Comparison of ENCODE assay signal across 21 mouse cellular contexts in the genomic region with DNA sequence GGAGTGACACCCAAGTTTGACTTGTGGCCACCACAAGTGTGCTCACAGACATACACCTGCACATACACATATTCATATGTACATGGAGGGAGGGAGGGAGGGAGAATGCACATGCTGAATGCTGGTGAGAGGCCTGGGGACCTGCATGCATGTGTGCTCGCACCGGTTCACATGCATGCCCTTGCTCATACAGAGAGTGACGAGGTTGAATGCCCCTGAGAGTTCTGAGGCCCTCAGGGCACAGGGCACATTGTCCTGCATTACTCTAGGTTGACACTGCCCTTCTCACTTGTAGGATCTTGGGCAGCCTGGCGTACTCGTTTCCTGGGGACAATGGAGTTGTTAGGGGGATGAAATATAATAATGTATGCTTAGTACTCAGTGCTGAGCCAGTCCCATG. TPM values are rescaled to one million over a fixed set of nuclear protein-coding genes. Genes with fewer than 3 reads are reported as not detected.
A peak's percentile ranks its signal among the peaks of the same experiment; 100 is the strongest.
DNase-seq lines count a peak whose midpoint lies in the region; ATAC-seq and TF ChIP-seq lines count a peak whose summit lies in the region.
"Had no signal": no experiment of that assay in that cellular context is flagged by ENCODE, and none has a peak within 500 bp of the region (broad histone marks: within the 10 kb centered on the region; RNA-seq: fewer than 3 reads in every experiment).

No protein-coding gene starts in this region.

- peak overlapping the region; percentile 55 for H3K27ac ChIP-seq in heart, adult 2 months
- no peak overlapping the region for H3K27ac ChIP-seq in heart, embryonic 11.5 days (ENCODE audit: low read depth, low read length)
- H3K27ac ChIP-seq in intestine, postnatal 0 days (ENCODE audit: low read depth, low read length): 0 out of 2 replicates have a peak overlapping the region, but pooled peaks have one; percentile 79
- no peak overlapping the region for H3K27ac ChIP-seq in intestine, embryonic 16.5 days (ENCODE audit: low read length)
- peak overlapping the region; percentile 49 for H3K27ac ChIP-seq in midbrain, embryonic 14.5 days (replicated peaks; ENCODE audit: low read depth, low read length)
- H3K27ac ChIP-seq in midbrain, embryonic 15.5 days: no peak overlapping the region
- H3K27ac ChIP-seq: limb, embryonic 10.5 days had no signal

- no peak overlapping the region for H3K4me3 ChIP-seq in heart, adult 2 months
- no peak overlapping the region for H3K4me3 ChIP-seq in heart, embryonic 11.5 days (ENCODE audit: low read depth, low read length)
- H3K4me3 ChIP-seq in intestine, postnatal 0 days (ENCODE audit: low read depth, low read length): no peak overlapping the region
- H3K4me3 ChIP-seq in intestine, embryonic 16.5 days (ENCODE audit: low read length): no peak overlapping the region
- no peak overlapping the region for H3K4me3 ChIP-seq in midbrain, embryonic 14.5 days (replicated peaks; ENCODE audit: low read depth, low read length)
- H3K4me3 ChIP-seq in midbrain, embryonic 15.5 days: no peak overlapping the region
- H3K4me3 ChIP-seq: hindbrain, embryonic 15.5 days; layer of hippocampus, adult 2 months; limb, embryonic 10.5 days; stomach, embryonic 15.5 days had no signal

- H3K4me2 ChIP-seq in heart, embryonic 11.5 days: no peak overlapping the region
- H3K4me2 ChIP-seq in intestine, postnatal 0 days (replicated peaks; ENCODE audit: low read depth): no peak overlapping the region
- no peak overlapping the region for H3K4me2 ChIP-seq in intestine, embryonic 16.5 days (ENCODE audit: low read depth, low read length)
- H3K4me2 ChIP-seq in midbrain, embryonic 14.5 days (ENCODE audit: low read length): no peak overlapping the region
- no peak overlapping the region for H3K4me2 ChIP-seq in midbrain, embryonic 15.5 days
- H3K4me2 ChIP-seq: hindbrain, embryonic 15.5 days; lung, embryonic 14.5 days had no signal

- no peak for TF ChIP-seq EP300 in heart, adult 2 months (IDR thresholded peaks at IDR 0.05; ENCODE audit: insufficient read depth, low read depth, low read length)

- peaks cover 2% of the 10 kb centered on the region for H3K79me2 ChIP-seq in heart, adult 2 months (replicated peaks; ENCODE audit: control insufficient read depth, insufficient read depth, low read length)

- H3K9ac ChIP-seq in heart, adult 2 months (ENCODE audit: low read depth, low read length): no peak overlapping the region
- H3K9ac ChIP-seq in heart, embryonic 11.5 days (ENCODE audit: low read depth, low read length): no peak overlapping the region
- no peak overlapping the region for H3K9ac ChIP-seq in intestine, postnatal 0 days (ENCODE audit: low read depth, low read length)
- H3K9ac ChIP-seq in intestine, embryonic 16.5 days (ENCODE audit: low read depth, low read length): no peak overlapping the region
- H3K9ac ChIP-seq in midbrain, embryonic 14.5 days (replicated peaks; ENCODE audit: low read length): no peak overlapping the region
- no peak overlapping the region for H3K9ac ChIP-seq in midbrain, embryonic 15.5 days
- H3K9ac ChIP-seq: hindbrain, embryonic 15.5 days; lung, embryonic 14.5 days; stomach, embryonic 15.5 days had no signal

- no peak for TF ChIP-seq POLR2A in heart, adult 2 months (IDR thresholded peaks at IDR 0.05; ENCODE audit: insufficient read depth, low read depth, low read length)

- no peak for DNase-seq in heart, adult 2 months
- DNase-seq in midbrain, embryonic 14.5 days: no peak
- peak; percentile 46 for DNase-seq in splenic B cell, adult 2 months (ENCODE audit: low read depth, low spot score)
- no peak for DNase-seq in urinary bladder, adult 2 months (ENCODE audit: low spot score)
- DNase-seq: adrenal gland, postnatal 14 days; cerebellum, postnatal 36 days; heart, adult 18-20 months; kidney, adult 8-10 months; lung, embryonic 14.5 days; lung, postnatal 4 days; thymus, adult 2 months had no signal

- intact Hi-C loops in heart, adult 2 months (cut with DNase I): no loop called here

- H3K4me1 ChIP-seq in heart, adult 2 months (ENCODE audit: control insufficient read depth, insufficient read depth, low read length): peaks cover 60% of the 10 kb centered on the region
- H3K4me1 ChIP-seq in heart, embryonic 11.5 days (ENCODE audit: control insufficient read depth, insufficient read depth, low read length): peaks cover 90% of the 10 kb centered on the region
- peaks cover 24% of the 10 kb centered on the region for H3K4me1 ChIP-seq in intestine, postnatal 0 days (replicated peaks; ENCODE audit: control insufficient read depth, insufficient read depth, low read length)
- H3K4me1 ChIP-seq in intestine, embryonic 16.5 days (ENCODE audit: control insufficient read depth, insufficient read depth, low read length): peaks cover 74% of the 10 kb centered on the region
- H3K4me1 ChIP-seq in midbrain, embryonic 14.5 days (ENCODE audit: control insufficient read depth, insufficient read depth, low read length): peaks cover 76% of the 10 kb centered on the region
- peaks cover 97% of the 10 kb centered on the region for H3K4me1 ChIP-seq in midbrain, embryonic 15.5 days

- WGBS in heart, adult 2 months: 62% methylated on average over 5 of the region's 5 CpGs
- WGBS in heart, embryonic 11.5 days (ENCODE audit: insufficient replicate concordance): 87% methylated on average over 5 of the region's 5 CpGs
- WGBS in intestine, postnatal 0 days: 72% methylated on average over 5 of the region's 5 CpGs
- 81% methylated on average over 5 of the region's 5 CpGs for WGBS in intestine, embryonic 16.5 days
- 38% methylated on average over 5 of the region's 5 CpGs for WGBS in midbrain, embryonic 14.5 days
- 43% methylated on average over 5 of the region's 5 CpGs for WGBS in midbrain, embryonic 15.5 days

- no peaks in the 10 kb centered on the region for H3K9me3 ChIP-seq in heart, embryonic 11.5 days (replicated peaks; ENCODE audit: control insufficient read depth, low read length)
- no peaks in the 10 kb centered on the region for H3K9me3 ChIP-seq in intestine, postnatal 0 days (ENCODE audit: control insufficient read depth)
- H3K9me3 ChIP-seq in intestine, embryonic 16.5 days (ENCODE audit: control insufficient read depth, low read length): no peaks in the 10 kb centered on the region
- H3K9me3 ChIP-seq in midbrain, embryonic 14.5 days (ENCODE audit: control insufficient read depth, low read length): no peaks in the 10 kb centered on the region
- no peaks in the 10 kb centered on the region for H3K9me3 ChIP-seq in midbrain, embryonic 15.5 days
- H3K9me3 ChIP-seq: hindbrain, embryonic 15.5 days; limb, embryonic 10.5 days; stomach, embryonic 15.5 days had no signal

- TF ChIP-seq CTCF in heart, adult 2 months (IDR thresholded peaks at IDR 0.05): no peak
- no peak for TF ChIP-seq CTCF in intestine, postnatal 0 days (IDR thresholded peaks at IDR 0.05; ENCODE audit: low read depth)

- peaks cover 2% of the 10 kb centered on the region; the same call in 1 of the 2 replicates for H3K36me3 ChIP-seq in heart, adult 2 months (ENCODE audit: control insufficient read depth, insufficient read depth, low read length)
- no peaks in the 10 kb centered on the region for H3K36me3 ChIP-seq in heart, embryonic 11.5 days (ENCODE audit: control insufficient read depth, insufficient read depth, low read length)
- no peaks in the 10 kb centered on the region; the same call in 1 of the 2 replicates for H3K36me3 ChIP-seq in intestine, postnatal 0 days (ENCODE audit: control insufficient read depth, insufficient read depth)
- no peaks in the 10 kb centered on the region for H3K36me3 ChIP-seq in intestine, embryonic 16.5 days (ENCODE audit: control insufficient read depth, insufficient read depth, low read length)
- H3K36me3 ChIP-seq in midbrain, embryonic 14.5 days (ENCODE audit: control insufficient read depth, insufficient read depth, low read length): no peaks in the 10 kb centered on the region
- H3K36me3 ChIP-seq in midbrain, embryonic 15.5 days (replicated peaks): no peaks in the 10 kb centered on the region
- H3K36me3 ChIP-seq in splenic B cell, adult 2 months (ENCODE audit: control insufficient read depth, insufficient read depth, low read length, poor library complexity, severe bottlenecking): no peaks in the 10 kb centered on the region
- H3K36me3 ChIP-seq: hindbrain, embryonic 15.5 days; stomach, embryonic 15.5 days had no signal

- H3K27me3 ChIP-seq in heart, adult 2 months (ENCODE audit: control insufficient read depth, insufficient read depth, low read length): no peaks in the 10 kb centered on the region
- no peaks in the 10 kb centered on the region for H3K27me3 ChIP-seq in heart, embryonic 11.5 days (ENCODE audit: control insufficient read depth, insufficient read depth, low read length)
- no peaks in the 10 kb centered on the region for H3K27me3 ChIP-seq in intestine, postnatal 0 days (replicated peaks; ENCODE audit: control insufficient read depth, insufficient read depth, low read length)
- H3K27me3 ChIP-seq in intestine, embryonic 16.5 days (replicated peaks; ENCODE audit: control insufficient read depth, insufficient read depth, low read length): no peaks in the 10 kb centered on the region
- no peaks in the 10 kb centered on the region for H3K27me3 ChIP-seq in midbrain, embryonic 14.5 days (ENCODE audit: control insufficient read depth, insufficient read depth, low read length)
- H3K27me3 ChIP-seq in midbrain, embryonic 15.5 days (replicated peaks): no peaks in the 10 kb centered on the region
- H3K27me3 ChIP-seq in splenic B cell, adult 2 months (ENCODE audit: control insufficient read depth, insufficient read depth, low read length, poor library complexity, severe bottlenecking): no peaks in the 10 kb centered on the region
- H3K27me3 ChIP-seq: hindbrain, embryonic 15.5 days; stomach, embryonic 15.5 days had no signal

- ATAC-seq in heart, embryonic 11.5 days (replicated peaks; ENCODE audit: insufficient number of reproducible peaks, low FRiP score, low TSS enrichment): no peak
- no peak for ATAC-seq in intestine, postnatal 0 days
- ATAC-seq in intestine, embryonic 16.5 days: no peak
- no peak for ATAC-seq in midbrain, embryonic 14.5 days (ENCODE audit: low FRiP score, low TSS enrichment)
- no peak for ATAC-seq in midbrain, embryonic 15.5 days (replicated peaks)
- ATAC-seq: activated CD4-positive, CD25-positive, alpha-beta regulatory T cell, adult 4 months; forebrain, embryonic 16.5 days had no signal

RNA-seq across cellular contexts. Expression of a gene that starts 23.4 kb away (rescaled TPM):
- total RNA-seq in heart, adult 2 months (2021): 10 to 100 TPM; 40.7 to 42.0 TPM
- polyA plus RNA-seq in heart, adult 2 months (2012; rRNA removed): 21.8 and 27.1 TPM in 2 replicates
- 34.9 and 36.2 TPM in 2 replicates for polyA plus RNA-seq in heart, embryonic 11.5 days (2014; fragmentation: Nextera tagmentation; extraction: Ambion mirVana)
- polyA plus RNA-seq in intestine, postnatal 0 days (2015; fragmentation: Nextera tagmentation; extraction: Ambion mirVana): 12.4 and 13.5 TPM in 2 replicates
- polyA plus RNA-seq in intestine, embryonic 16.5 days (2015; fragmentation: Nextera tagmentation; extraction: Ambion mirVana): 21.2 and 22.3 TPM in 2 replicates
- polyA plus RNA-seq in midbrain, embryonic 14.5 days (2014; fragmentation: Nextera tagmentation; extraction: Ambion mirVana): 73.1 and 91.0 TPM in 2 replicates
- polyA plus RNA-seq in midbrain, embryonic 15.5 days (2015; fragmentation: Nextera tagmentation; extraction: Ambion mirVana): 77.3 and 78.8 TPM in 2 replicates
- polyA plus RNA-seq in urinary bladder, adult 2 months (2012; rRNA removed): 15.3 and 31.4 TPM in 2 replicates

Comparison
In these comparisons a context has a peak if more than half of its experiments do, and no peak if none do; other contexts are left out.
1. H3K27ac ChIP-seq: peak in heart, adult 2 months (single experiment), intestine, postnatal 0 days (single experiment) and midbrain, embryonic 14.5 days (single experiment); none in heart, embryonic 11.5 days (single experiment), intestine, embryonic 16.5 days (single experiment) and midbrain, embryonic 15.5 days (single experiment).